Mouse (Mus musculus) frontal cortex, postnatal 10 days (tissue): ENCODE results near the gene Cyb561d1.
A peak's percentile ranks its signal among the peaks of the same experiment; 100 is the strongest.

ENCODE experiments used
- DNase-seq, 2 experiments: peaks; one replicate each; pipeline ENCODE4 v3.0.0; 2022; ENCODE audit warnings: low spot score in 2 of 2, mixed read lengths in 1 of 2

Cyb561d1 gene

DNA sequence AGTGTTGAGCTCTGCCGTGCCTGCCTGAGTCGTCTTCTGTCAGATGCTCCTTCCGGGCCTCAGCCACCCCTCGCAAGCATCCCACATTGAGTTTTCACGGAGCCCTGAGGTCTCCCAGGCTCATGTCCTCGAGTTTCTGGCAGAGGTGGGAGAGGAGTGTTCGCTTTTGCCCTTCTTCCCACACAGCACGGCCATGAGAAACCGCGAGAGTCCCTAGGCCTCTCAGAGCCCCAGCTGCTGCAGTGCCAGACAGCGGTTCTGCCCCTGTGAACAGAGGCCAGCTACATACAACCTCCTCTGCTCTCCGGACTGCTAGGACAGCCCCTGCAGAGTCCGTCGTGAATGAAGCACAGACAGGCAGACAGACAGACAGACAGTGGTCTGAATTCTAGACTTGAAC, 33.5 kb downstream of the Cyb561d1 start:
- peak in 1 of 2 experiments; percentile 8 for DNase-seq

DNA sequence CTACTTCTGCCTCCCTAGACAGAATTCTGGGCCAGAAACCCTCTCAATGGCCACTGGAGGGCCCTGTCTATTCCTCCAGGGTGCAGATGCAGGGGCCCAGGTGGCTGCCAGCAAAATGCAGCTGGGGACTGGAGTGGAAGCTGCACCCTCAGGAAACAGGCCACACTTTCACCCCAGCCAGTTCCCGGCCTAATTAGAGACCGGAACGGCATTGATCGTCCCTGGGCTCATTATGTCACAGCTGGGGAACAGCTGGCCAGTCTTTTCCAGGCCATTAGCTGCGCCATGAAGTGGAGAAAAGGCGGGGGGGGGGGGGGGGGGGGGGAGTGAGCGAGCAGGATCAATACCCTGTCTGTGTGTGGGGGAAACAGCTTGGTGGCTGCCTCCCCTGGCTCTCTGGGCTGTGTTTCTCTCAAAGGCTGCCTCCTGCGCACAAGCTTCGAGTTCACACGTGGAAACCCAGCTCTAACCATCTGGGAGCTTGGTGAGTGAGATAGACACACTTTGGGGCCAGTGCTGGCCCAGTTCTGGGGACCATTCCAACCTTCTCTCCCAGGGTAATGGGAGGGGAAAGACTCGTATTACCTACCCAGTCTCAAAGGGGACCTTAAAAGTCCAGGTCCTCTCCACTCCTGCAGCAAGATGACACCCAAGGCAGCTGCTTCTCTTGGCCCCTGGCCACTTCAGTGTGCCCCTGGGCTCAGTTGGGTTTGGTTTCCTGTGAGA, 34.4 kb downstream of the Cyb561d1 start:
- peak; percentile 63 to 71 for DNase-seq

DNA sequence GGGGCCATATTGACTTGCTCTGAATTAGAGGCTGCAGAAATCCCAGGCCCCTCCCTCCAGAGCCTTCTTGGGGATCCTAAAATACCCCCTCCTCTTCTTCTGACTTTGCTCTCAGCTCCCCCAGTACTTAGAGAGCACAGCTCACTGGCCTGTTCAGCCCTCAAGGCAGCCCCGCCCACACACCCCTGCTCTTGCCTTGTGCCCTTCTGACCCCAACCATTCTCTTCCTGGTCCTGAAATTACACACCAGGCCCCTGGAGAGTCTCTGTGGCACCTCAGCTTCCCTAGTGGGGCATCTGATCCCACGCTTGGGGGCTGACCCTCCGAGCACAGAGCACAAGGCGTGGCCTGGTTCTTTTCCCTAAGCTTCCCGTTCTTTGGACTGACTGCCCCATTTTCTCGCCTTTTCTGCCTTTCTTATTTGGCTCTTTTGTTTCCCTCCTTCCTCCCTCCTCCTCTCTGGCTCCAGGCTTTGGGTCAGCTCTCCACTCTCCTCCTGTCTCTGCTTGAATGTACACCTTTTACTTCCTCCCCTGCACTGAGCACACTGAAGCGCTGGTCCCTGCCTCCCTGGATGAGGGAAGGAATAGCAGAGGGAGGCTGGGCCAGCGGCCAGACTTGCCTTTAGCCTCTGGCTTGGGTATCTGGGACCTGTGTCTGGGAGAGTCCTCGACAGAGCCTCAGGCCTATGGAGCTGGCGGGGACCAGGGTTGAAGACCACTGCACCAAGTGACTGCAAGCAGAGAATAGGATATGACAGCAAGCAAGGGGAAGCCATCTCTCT, 35.3 kb downstream of the Cyb561d1 start:
- no peak for DNase-seq

DNA sequence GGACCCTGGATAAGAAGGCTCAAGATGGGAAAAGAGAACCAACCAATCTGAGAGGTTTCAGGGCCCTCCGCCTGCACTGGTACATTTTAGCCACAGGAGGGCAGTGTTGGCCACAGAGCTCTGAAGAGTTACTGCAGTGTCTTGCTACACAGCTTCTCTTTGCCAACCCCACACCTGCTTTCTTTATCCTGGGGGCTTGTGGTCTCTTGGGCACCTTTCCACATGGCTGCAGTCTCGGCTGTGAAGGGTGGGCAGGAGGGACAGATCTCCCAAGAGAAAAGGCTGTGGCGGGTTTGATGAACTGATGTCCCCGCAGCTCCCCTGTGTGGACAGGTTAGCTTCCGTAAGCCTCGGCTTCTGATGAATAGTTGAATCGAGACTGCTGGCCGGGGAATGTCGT, 36.2 kb downstream of the Cyb561d1 start:
- DNase-seq = peak; percentile 78 to 87

DNA sequence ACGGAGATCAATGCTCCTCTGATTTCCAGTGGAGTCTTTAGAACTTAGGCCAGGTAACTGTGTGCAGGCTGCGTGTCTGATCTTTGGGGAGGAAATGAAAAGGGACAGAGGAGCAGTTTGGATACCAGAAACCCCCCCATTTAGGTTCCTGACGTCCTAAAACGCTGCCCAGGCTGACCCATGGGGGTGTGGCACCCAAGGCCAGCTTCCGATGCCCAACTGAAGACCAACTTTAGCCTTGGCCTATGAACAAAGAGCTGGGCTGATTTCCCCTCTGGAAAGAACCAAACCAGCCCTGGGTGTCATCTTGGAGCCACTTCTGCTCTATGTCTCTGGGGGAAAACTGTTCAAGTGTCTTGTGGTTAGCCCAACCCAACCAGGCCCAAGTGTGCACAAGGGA, 36.9 kb downstream of the Cyb561d1 start:
- DNase-seq = no peak

DNA sequence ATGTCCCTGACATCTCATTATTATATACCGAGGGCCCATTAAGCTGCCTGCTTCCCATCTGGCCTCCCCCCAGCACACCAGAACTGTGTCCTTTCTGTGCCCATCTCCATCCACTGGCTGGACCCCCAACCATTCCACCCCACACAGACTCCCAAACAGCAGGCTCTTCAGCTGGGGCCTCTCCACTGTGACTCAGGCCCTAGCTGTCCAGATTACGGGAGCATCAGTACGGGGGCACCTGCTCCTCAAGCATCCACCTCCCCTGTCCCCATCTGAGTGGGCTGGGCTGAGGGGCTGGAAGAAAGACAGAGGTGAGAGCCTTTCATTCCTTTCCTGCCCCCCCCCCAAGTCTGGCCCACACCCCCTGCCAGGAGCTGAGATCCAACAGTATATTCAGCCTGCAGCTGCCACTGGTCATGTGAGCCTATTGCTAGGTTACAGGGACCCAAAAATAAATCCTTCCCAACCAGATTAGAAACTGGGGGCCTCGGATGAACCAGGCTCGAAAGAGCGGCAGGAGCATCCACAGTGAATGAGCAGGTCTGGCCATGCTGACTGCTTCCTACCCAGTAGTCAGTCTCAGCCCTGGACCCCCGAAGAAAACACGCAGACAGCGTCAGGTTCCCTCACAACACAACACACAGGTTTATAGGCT, 42.5 kb downstream of the Cyb561d1 start:
- DNase-seq = peak; percentile 53 to 68

DNA sequence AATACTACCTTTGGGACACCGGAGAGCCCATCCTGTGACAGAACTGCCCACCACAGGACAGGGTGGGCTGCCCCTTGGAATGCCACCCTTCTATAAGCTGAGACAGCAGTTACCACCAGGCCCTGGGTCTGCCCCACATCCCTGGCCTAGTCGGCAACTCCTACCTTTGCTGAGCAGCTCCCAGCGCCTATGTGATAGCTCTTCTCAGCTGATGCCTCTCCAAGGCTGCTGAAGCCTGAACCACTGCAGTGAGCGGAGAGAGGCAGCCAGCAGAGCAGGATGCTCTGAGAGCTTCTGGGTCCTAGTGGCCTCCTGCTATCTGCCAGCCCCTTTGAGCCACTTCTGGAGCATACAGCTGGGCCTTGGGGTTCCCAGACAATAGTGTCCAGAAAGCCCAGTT, 46.4 kb downstream of the Cyb561d1 start, which contains the start of gene Gpr61:
TSS of gene Gpr61 (minus strand) at position 227 of the 400 bp plus-strand sequence.
- DNase-seq = peak in 1 of 2 experiments; percentile 65

DNA sequence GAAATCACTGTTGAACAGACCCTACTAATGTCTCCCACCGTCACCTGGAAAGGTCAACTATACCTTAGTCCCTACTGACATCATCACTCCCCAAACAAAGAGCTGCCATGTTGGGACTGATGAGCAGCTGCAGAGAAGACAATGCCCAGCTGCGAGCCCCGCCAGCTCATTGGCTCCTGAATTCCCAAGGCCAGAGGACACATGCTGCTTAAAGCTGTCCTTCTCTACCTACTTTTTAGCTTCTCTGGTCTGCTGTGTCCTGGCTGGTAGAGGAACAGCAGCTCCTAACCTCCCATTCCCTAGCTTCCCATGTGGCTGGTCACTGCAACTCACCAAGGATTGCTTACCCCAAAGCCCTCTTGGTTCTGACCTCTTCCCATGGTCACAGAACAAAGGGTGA, 48.7 kb downstream of the Cyb561d1 start:
- no peak for DNase-seq

DNA sequence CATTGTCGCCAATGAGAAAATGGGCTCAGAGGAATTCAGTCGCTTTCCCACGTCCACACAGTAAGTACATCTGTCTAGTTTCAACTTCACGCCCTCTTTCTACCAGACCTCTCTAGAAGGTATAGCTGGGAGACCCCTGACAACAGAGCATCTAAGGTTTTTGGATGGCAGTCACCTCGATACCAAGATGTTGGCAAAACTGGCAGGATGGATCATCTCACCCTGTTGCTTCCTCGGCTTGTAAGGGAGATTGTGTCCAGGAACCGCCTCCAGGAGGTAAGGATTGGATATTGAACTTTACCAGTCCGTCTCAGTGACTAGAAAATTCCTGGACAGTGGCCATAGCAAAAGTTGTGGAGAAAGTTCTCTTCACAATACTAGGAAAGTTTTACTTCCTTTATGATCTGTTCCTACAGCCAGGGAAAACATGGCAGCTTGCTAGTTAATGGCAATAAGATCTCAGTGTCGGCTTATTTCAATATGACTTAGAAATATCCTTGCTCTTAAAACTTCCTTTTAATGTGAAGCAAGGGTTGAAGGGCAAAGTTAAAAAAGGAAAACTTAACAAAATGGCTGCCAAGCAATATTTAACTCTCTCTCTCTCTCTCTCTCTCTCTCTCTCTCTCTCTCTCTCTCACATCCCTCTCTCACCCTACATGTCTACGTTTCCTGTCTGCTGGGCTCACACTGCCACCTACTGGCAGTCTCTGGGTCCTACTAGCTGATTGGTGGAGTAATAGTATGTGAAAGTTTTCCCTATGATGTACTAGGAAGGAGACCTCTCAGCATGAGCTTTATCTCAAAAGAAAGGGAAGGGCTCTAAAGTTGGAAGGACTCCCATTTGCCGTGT, 53.4 kb downstream of the Cyb561d1 start:
- peak; percentile 74 to 87 for DNase-seq

DNA sequence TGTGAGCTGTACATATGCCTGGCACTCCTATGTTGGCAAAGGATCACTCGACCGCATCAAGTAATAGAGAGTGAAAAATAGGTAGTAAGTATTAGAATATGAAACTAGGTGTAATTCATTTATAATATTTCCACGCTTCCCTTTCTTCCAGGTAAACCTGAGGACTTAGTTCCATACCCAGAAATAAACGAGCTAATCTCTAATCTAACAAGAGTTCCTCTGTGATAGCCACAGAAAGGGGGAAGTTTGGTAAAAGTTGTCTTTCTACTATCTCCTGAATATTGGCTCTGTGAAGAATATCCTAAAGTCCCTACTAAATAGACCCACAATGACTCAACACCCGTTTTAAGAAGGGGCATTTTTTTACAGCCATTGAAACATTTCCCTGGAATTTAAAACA, 54.3 kb downstream of the Cyb561d1 start:
- DNase-seq = no peak
